Mouse (Mus musculus) kidney, postnatal 14 days (tissue): ENCODE measurements around the gene Notch2.

Source experiments
- DNase-seq: peaks from one replicate; pipeline ENCODE4 v3.0.0; 2022; ENCODE audit warnings: mixed read lengths

Notch2 gene

DNA sequence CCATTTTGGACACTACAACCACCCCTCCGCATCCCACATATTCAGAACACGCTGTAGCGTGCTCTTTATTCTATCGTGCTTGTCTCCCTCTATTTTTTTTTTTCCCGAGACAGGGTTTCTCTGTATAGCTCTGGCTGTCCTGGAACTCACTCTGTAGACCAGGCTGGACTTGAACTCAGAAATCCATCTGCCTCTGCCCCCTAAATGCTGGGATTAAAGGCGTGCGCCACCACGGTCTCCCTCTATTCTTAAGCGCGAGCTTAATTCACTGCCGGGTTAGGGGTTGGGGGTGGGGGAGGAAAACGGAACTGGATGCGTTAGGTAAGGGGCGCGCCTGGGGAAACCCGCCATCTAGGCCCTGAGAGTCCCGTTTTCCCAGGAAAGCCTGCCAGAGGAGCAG, 147.0 kb downstream of the Notch2 start, which contains the start of gene Adam30:
Adam30 (plus strand) TSS at position 301 of the 400 bp plus-strand sequence.
- DNase-seq, result no peak

DNA sequence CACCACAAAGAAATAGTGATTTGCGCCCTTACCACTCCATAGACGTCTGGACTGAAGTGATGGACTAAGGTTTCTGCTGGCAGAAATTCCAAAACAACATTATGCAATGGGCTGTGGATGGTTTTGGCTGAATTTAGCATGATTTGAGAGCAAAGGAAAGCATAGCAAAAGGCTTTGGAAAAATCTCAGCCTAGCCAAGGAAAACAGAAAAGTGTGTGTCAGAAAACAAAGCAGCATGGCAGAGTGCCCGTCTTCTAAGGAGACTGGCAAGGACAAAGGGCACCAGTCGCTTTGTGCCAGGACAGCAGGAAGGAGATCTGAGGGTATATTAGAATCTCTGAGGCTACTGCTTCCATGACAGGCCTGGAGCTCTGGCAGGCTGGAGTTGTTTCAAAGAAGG, 165.0 kb downstream of the Notch2 start:
- DNase-seq, result peak; percentile 59

DNA sequence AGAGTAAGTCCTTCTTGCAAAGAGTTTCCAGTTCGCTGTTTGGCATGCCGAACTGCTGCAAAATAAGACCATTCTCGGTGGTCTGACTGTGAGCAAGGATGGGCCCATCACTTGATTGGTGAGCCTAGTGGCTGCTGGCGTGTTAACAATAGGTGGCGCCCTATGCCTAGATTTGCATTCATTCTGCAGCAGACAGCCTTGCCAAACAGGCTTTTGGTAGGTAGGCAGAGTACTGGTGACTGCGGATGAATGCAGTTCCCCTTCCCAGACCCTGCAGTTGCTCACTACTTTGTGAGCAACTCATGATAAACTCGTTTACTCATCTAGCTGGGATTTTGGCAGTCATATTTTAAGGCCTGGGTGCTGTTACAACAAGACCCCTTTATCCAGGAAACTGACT, 167.5 kb downstream of the Notch2 start:
- peak; percentile 62 for DNase-seq

DNA sequence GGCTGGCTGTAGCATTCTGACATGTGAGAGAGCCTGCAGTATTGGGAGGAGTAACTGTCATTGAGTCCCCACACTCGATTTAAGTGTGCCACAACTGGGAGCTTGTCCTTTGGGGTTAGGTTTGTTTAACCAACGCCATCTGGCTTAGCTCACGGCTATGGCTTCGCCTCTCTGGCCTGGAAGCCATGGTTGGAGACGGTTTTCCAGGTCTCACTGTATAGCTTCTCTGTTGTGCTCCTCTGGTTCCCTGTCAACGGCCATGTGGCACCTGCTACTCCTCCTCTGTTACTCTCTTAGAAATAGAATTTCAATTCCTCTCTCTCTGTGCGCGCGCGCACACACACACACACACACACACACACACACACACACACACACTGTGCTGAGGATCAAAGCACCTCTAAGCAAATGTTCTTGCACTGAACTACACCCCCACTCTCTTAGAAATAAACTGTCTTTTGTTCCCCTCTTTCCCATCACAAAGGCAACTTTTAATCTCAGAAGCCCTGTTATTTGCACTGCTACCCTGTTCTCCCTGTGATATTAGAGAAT, 171.9 kb downstream of the Notch2 start:
- no peak for DNase-seq

DNA sequence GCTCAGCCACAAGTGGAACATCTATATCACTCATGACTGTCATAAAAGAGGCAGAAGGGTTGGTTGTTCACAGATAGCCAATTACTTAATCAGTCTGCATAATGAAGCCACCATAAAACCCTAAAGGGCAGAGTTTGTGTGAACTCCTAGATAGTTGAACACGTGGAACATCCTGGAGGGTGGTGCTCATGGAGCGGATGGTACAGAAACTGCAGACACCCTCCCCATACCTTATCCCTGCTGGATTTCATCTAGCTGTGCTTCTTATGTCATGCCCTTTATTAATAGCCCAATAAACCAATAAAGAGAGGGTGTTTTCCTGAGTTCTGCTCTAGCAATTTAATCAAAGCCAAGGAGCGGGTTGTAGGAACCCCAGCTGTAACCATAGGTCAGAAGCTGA, 174.4 kb downstream of the Notch2 start:
- no peak for DNase-seq

DNA sequence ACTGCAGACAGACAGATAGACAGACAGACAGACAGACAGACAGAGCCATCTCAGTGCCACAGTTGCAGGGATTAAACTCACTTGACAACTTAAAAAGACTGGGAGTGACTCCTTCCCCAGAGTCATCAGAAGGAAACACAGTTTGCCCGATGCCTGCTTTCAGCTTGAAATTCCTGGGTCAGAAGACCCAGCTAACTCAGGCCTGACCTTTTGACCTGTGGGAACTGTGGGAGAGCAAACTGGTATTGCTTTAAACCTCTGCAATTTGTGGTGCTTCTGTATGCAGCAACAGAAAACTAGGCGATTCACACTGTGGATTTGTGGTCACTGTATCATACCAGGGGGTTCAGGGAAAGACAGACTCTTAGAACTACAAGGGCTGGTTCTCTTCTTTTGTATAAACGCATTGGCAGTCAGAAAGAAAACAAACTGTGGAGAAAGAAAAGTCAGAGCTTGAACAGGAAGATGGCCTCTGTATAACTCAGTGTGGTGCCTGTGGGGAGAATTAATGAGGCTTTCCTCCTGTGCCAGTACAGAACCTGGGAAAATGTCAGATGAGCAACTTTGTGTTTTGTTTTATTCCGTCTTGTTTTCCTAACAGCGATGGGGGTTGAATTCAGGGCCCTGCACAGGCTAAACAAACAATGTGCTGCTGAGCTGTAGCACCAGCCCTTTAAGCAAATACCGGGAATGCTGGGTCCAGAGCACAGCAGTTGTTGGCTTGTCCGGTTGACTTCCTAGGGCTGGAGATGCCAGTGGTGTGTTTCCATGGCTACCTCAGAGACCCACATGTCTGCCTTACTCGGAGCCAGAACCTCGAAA, 184.6 kb downstream of the Notch2 start:
- peak; percentile 17 for DNase-seq

DNA sequence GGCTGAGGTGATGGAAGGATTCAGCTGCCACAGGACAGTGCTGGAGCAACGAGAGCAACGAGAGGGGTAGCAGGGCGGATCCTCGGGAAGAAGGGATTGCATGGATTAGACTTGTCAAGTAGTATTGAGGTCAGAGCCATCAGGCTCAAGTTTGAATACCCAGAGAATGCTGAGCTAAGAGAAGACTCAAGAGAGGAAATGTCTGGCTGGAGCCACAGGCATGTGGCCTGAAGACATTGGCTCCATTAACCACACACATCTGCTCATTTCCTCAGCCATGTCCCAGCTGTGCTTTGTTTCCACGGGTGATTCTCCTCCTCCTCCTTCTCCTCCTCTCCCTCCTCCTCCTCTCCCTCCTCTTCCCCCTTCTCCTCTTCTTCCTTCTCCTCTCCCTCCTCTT, 186.4 kb downstream of the Notch2 start:
- DNase-seq, result peak; percentile 35
